Mouse (Mus musculus) B cell, adult 62 days (primary cell): ENCODE measurements around the gene Adgrf2. TPM values are rescaled to one million over a fixed set of nuclear protein-coding genes. Genes with fewer than 3 reads are reported as not detected.

Experiments used
- total RNA-seq: library from RNA; stranded (reverse); gene quantifications from 4 replicates; pipeline ENCODE4 v1.2.4, GENCODE M21; 2023

The Adgrf2 gene
- total RNA-seq = 0.18 to 0.28 TPM in 2 of 4 replicates, not detected in the others

DNA sequence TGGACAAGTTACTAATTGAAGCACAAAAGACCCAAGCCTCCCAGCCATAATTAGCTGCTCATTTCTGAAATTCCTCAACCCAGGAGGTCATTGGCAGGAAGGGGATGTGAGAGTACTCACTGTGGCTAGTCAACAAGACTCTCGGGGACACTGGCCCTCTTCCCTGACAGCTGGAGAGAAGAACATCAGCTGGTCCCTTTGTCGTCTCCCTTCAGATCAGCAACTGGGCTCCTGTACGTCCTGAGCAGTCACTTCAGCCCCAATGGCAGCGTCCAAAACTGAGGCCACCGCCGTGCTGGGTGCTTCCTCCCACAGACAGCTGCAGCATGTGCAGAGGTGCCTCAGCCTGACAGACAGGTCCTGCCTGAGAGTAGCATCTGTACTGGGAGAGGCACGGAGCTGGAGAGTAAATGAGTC, at the start of gene Adgrf2:
Gene Adgrf2 (minus strand): TSS at position 379 of the 417 bp plus-strand sequence.

DNA sequence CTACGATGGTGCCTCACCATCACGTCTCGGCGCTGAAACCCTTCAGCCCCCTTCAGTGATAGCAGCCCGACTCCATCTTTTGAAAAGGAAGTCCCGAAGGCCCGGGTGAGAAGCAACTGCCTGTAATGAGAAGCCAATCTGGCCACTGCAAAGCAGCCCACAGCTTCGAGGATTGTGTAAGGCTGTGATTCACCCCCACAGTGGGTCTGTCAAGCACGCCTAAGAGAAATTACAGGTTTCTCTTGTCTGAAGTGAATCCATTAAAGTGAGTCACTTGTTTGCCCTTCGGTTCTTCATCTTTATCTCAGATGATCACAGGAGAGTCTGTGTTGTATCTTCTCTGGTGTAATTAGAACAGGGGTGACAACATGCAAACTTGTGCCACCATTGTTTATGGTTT, 49.8 kb downstream of the Adgrf2 start, which contains the start of gene Adgrf4:
Gene Adgrf4 (minus strand): TSS at position 149 of the 400 bp plus-strand sequence.

Other genes with a start within 250 kb of the Adgrf2 start
- not detected in 4 replicates for gene Opn5, start 130.8 kb downstream of the Adgrf2 start, total RNA-seq
- gene Adgrf4, start 49.9 kb downstream of the Adgrf2 start, total RNA-seq = 0.20 TPM in 1 of 4 replicates, not detected in the others
- 99.9 to 107 TPM (median 102 TPM) in 4 replicates for gene Cd2ap, start 134.5 kb upstream of the Adgrf2 start, total RNA-seq